Mouse (Mus musculus) mature B cell (primary cell): ENCODE measurements around the gene Bank1.

Source experiments
- in situ Hi-C: fragments of 300-500 bp; cut with MboI; formaldehyde crosslinking; loops from 2 replicates; pipeline ENCODE4 v1.14.3; 2019

Bank1 gene

DNA sequence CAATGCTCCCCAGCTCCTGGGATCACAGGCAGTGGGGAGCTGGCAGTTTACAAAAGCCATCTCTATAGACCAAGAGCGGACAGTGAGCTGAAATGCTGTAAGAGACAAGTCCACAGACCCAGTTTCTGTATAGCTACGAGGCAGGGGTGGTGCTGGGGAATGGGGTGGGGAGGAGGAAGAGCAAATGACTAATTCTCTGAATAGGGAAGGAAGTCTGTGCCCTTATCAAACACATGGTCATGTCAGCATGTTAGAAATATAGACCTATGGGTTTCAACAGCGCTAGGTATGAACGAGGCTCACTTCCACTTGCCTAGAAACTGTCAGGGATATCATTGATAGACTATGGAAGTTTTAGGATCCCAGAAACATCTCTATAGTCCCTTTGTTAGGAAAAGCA, 73.0 kb downstream of the Bank1 start:
- in situ Hi-C loops = no loop called here

DNA sequence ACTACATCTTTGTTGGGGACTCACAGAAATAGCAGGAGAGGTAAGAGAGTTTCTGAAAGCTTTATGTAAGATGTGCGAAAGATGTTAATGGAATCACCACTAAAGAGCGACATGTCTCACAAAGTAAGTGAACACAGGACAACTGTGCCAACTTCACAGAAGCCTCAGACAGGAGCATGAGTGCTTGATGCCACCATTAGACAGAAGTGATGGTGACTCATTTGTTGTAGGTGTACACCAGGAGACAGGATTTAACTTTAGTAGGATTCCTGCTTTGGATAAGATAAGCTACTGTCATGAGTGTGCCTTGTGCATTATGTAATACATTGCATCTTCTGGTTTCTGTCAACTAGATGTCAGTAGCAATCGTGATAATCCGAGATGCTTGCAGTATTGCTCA, 74.3 kb downstream of the Bank1 start:
- in situ Hi-C loops = no loop called here

- in situ Hi-C loops = no loop called here
Observed at GRCm38 (mm10) chr3:136247331-136247730, 78.5 kb downstream of the Bank1 start.

GRCm38 (mm10) chr3:136244931-136245330, 80.9 kb downstream of the Bank1 start:
- in situ Hi-C loops = no loop called here

DNA sequence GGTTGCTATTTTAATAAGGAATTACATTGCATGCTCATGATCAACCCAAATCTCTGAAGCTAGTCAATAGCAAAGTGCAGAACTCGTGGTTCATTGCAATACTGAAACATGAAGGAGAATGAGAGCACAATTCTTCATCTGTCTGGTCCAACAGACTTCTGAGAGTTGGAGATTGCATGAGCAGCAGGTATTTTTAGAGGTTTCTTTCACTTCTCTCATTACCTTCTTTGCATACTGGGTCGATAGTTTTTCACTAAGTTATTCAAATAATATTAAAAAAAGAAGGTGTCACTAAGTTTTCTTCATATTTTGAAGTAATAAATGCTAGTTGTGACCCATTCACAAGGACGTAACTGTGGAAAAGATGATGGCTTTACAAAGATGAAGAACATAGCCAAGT, 87.1 kb downstream of the Bank1 start:
- in situ Hi-C loops = no loop called here

DNA sequence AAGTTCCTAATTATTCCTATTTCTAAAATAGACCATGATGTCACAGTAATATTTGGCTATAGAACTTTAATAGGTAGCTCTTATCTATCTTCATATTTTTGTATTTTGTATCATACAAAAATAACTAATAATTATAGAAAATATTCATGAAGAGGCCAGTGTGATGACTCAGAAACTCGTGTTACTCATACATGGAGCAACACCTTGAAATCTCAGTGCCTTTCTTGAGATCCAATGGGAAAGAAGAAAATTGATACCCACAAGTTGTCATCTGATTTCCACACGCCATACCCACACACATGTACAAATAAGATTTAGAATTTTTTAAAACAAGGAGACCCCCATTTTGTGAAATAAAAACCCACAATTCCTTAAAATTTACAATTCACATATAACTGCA, 92.4 kb downstream of the Bank1 start:
- in situ Hi-C loops = no loop called here

- in situ Hi-C loops = no loop called here
Observed at GRCm38 (mm10) chr3:136230602-136231151, 95.2 kb downstream of the Bank1 start.

DNA sequence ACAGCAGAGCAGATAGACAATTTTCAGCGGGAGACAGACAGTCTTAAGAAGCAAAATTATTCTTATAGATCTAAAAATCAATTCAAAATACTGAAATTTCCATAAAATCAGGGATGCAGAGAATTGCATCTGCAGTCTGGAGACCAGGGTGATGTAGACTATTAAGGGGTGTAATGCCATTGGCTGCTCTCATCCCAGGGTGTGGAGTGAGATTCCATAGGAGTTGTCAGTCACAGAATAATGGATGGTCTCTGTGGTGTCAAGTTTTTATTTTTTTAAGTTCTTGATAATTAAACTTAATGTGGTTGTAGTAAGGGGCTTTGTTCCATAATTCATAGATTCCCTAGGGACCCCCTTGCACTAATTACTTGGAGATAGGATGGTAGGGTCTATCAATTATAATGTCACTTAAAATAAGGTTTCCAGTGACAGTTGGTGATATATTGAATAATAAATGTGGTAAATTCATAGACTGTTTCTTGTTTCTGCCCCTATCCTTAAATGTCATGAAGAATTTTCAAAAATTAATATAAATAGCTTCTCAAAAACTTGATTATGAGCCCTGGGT, 136.1 kb downstream of the Bank1 start:
- in situ Hi-C loops = no loop called here

GRCm38 (mm10) chr3:136186548-136187113, 139.2 kb downstream of the Bank1 start:
- in situ Hi-C loops = no loop called here

DNA sequence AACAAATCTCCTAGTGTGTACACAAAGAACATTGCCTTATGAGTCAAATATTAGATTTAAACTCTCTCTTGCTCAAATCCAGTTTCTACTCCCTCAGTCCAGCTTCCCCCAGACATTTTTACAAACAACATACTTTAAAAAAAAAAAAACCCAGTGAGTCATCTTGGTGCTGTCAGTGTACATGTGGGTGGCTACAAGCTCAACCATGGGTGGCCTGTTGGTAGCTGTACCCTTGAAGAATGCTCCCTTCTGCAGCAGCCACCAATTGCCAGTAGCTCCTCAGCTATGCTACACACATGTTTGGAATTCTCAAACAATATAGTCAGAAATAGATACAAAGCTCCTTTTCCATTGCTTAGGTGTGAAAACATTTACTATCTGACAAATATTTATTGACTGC, 154.2 kb downstream of the Bank1 start:
- in situ Hi-C loops = no loop called here

GRCm38 (mm10) chr3:136168071-136168470, 157.8 kb downstream of the Bank1 start:
- in situ Hi-C loops = no loop called here

- in situ Hi-C loops = no loop called here
Observed at GRCm38 (mm10) chr3:136166671-136167070, 159.2 kb downstream of the Bank1 start.

GRCm38 (mm10) chr3:136166033-136166361, 159.9 kb downstream of the Bank1 start:
- in situ Hi-C loops = no loop called here

GRCm38 (mm10) chr3:136165167-136166032, 160.5 kb downstream of the Bank1 start:
- in situ Hi-C loops = no loop called here

DNA sequence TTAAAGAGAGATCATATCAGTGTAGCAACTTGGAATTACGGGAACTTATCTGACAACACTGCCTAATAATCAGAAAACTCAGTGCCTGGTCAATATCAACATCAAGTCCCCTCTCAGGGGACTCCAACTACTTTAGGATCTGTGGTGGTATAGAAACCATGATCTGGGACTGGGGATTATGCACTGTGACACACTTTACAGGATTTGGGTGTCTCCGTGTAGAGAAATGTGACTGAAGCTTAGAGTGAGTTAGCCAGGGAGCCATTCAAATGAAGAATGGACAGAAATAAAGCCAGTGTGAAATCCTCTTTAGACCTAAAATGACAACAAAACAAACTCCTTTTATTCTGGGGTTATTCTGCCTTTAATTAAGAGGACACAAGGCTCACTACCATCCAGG, 167.8 kb downstream of the Bank1 start:
- in situ Hi-C loops = no loop called here

DNA sequence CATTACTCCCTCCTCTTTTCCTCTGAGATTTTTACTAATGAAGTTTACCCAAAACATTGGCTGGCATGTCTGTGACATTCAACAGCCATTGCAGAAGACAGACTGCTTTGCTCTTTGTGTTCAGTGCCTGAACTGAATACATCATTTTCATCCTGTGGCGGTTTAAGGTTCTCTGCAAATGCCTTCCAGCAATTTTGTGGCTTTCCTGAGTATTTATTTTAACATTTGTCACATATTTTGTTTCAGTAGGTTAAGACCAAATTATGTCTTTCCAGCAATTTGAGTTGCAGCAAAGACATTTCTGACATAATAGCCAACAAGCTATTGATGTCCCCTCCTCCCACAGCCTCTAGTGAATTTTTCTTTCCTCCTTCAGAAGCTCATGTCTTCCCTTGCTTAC, 170.3 kb downstream of the Bank1 start:
- in situ Hi-C loops = no loop called here

- in situ Hi-C loops = no loop called here
Observed at GRCm38 (mm10) chr3:136150886-136151285, 175.0 kb downstream of the Bank1 start.

GRCm38 (mm10) chr3:136147166-136147565, 178.7 kb downstream of the Bank1 start:
- in situ Hi-C loops = no loop called here

GRCm38 (mm10) chr3:136132013-136132412, 193.9 kb downstream of the Bank1 start:
- in situ Hi-C loops = no loop called here

DNA sequence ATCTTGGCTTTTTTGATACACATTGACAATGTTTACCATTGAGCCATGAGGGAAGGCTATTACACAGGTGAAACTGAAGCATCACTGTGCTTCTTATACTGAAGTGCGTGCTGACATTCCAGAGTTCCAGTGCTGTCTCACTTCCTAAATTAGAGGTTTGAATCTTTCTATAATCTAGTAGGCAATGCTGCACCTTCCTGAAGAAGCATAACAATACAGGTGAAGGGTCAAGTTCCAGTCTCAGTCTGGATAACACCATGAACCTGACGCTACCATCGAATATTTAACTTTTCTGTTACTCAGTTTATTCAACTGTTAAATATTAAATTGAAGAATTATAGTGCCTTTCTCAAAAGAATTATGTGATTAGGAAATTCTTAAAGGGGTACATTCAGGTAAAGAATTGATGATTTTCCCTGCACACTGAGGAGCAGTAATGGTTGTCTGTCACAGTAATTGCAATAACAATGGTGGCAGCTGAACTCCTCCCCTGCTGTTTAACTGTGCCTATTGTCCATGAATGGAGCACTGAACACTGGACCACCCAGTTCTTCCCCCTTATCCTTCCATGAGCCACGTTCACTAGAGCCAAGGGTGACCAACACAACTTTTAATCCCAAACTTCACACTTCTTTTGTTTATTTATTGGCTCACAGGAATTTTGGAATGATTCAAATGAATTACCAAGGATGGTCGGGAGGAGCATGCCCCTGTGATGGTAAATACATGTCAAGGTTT, 210.2 kb downstream of the Bank1 start:
- in situ Hi-C loops = no loop called here

DNA sequence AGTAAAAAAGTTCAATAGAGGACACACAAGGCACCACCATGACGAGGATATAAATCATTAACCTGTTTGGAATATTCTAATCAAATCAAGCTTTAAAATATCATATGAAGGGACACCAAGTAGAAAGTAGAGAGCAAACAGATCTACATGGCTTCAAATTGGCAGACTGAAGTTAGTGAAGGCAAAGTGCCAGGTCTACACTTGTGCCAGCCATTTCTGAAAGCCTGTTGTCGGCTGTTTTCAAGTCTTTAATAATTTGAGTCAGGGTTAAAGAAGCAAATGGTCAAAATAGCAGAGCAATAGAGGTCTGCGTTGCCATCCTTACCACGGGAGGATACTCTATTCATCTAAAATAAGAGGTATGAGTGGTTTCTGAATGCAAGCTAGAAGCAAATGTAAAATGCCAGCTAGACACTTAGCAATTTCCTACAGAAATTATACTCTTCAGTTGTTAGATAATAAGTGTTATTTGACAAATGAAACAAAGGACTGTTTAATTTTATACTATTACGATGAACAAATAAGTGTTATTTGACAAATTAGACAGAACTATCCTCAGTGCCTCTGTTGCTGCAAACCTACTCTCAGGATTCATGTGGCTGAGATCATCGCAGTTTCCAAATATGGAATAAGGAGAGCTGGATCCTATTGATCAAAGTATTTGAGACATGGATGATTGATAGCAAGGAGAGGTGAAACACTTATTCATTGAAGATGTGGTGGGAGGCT, 216.3 kb downstream of the Bank1 start:
- in situ Hi-C loops = no loop called here

DNA sequence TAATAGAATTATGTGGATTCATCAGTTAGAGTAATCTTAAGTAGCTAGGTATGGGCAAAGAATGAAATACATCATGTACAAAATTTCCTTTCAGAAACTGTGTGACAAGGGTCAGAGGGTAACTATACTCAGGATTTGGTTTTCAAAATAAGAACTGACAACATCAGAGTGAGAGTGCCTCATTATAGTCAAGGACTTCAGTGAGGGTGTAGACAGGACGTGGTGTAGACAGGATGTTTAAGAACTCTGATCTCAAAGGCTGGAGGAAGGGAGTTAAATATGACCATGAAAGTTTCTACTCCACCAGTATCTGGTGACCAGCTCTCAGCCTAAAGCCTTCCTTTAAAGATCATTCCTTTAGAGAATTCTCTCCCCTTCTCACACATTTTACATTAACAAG, 219.4 kb downstream of the Bank1 start:
- in situ Hi-C loops = no loop called here
